Mouse (Mus musculus): ENCODE measurements around the gene Abcc4. TPM values are rescaled to one million over a fixed set of nuclear protein-coding genes. Genes with fewer than 3 reads are reported as not detected.

The Abcc4 gene
- total and polyA plus RNA-seq, 3 experiments, result 10.4 to 28.7 (median 26.5) TPM

GRCm38 (mm10) chr14:118606476-118606875 is 99.5 kb downstream of the Abcc4 start:
- Histone ChIP-seq H3K36me3 (replicated peaks in 1 of 2; ENCODE audit: control insufficient read depth in 1 of 2, insufficient read depth in 1 of 2, low read length in 1 of 2) (peaks cover 51 to 79% of the 10 kb centered on the region in 2 experiments), H3K27me3 (replicated peaks) (no peaks in the 10 kb centered on the region), H3K9me3 (replicated peaks; ENCODE audit: low read length) (no peaks in the 10 kb centered on the region), H3K9ac (ENCODE audit: insufficient read depth, low read depth) (no peak overlapping the region), H3K4me2 (ENCODE audit: insufficient read depth, low read depth, poor library complexity, severe bottlenecking) (no peak overlapping the region), H3K27ac (ENCODE audit: insufficient read depth, low read depth) (no peak overlapping the region), H3K79me2 (replicated peaks; ENCODE audit: control insufficient read depth, extremely low read depth, insufficient read depth, poor library complexity, severe bottlenecking) (no peaks in the 10 kb centered on the region), H3K4me3 (replicated peaks in 1 of 3; ENCODE audit: low read depth in 2 of 3, low read length in 2 of 3, poor library complexity in 1 of 3) (no peak overlapping the region), H3K4me1 (ENCODE audit: control insufficient read depth in 1 of 2, insufficient read depth in 2 of 2) (peaks cover 0 to 4% of the 10 kb centered on the region in 2 experiments; a peak in 1 of 4 replicates)
- no peak for DNase-seq (ENCODE audit: extremely low read depth)
- in situ Hi-C loops (cut with MboI; ENCODE audit: low pct_ligation_motif_present, low pct_unique_long_range_greater_than_20kb, low sequenced_read_pairs) (no loop called here), dilution Hi-C loops (cut with MboI; ENCODE audit: extremely low pct_ligation_motif_present, extremely low pct_unique_long_range_greater_than_20kb, low sequenced_read_pairs) (no loop called here)
- no peak for TF ChIP-seq HCFC1 (IDR thresholded peaks at IDR 0.05; ENCODE audit: low read depth, low read length)
- no peak for TF ChIP-seq GABPA (IDR thresholded peaks at IDR 0.05; ENCODE audit: insufficient replicate concordance, low read depth, low read length)
- no peak for TF ChIP-seq CTCF (conservative IDR thresholded peaks at IDR 0.05 in 1 of 2, IDR thresholded peaks at IDR 0.05 in 1 of 2; ENCODE audit: low read depth in 2 of 2, low read length in 2 of 2)
- TF ChIP-seq POLR2A (IDR thresholded peaks at IDR 0.05; ENCODE audit: low read depth, low read length), result no peak
- TF ChIP-seq UBTF (IDR thresholded peaks at IDR 0.05; ENCODE audit: low read depth, low read length), result no peak
- TF ChIP-seq TBP (conservative IDR thresholded peaks at IDR 0.05; ENCODE audit: low read depth, low read length), result no peak
- no peak for TF ChIP-seq CHD1 (IDR thresholded peaks at IDR 0.05; ENCODE audit: low read depth, low read length)
- TF ChIP-seq E2F4 (IDR thresholded peaks at IDR 0.05; ENCODE audit: insufficient replicate concordance, low read depth, low read length), result no peak
- TF ChIP-seq EP300 (IDR thresholded peaks at IDR 0.05; ENCODE audit: low read length), result no peak
- no peak for TF ChIP-seq TCF12 (IDR thresholded peaks at IDR 0.05; ENCODE audit: low read depth, low read length)
- TF ChIP-seq JUND (conservative IDR thresholded peaks at IDR 0.05; ENCODE audit: low read depth, low read length), result no peak
- TF ChIP-seq RCOR1 (conservative IDR thresholded peaks at IDR 0.05; ENCODE audit: low read depth, low read length), result no peak
- no peak for TF ChIP-seq ZC3H11A (IDR thresholded peaks at IDR 0.05; ENCODE audit: low read depth, low read length)
- no peak for TF ChIP-seq KAT2A (IDR thresholded peaks at IDR 0.05; ENCODE audit: insufficient replicate concordance, low read length)
- no peak for TF ChIP-seq USF2 (conservative IDR thresholded peaks at IDR 0.05; ENCODE audit: low read depth, low read length)
- TF ChIP-seq NELFE (IDR thresholded peaks at IDR 0.05; ENCODE audit: low read depth, low read length), result no peak
- no peak for TF ChIP-seq MXI1 (IDR thresholded peaks at IDR 0.05; ENCODE audit: low read depth, low read length)
- TF ChIP-seq MAFK (IDR thresholded peaks at IDR 0.05; ENCODE audit: insufficient replicate concordance, low read length), result no peak
- TF ChIP-seq SMC3 (IDR thresholded peaks at IDR 0.05; ENCODE audit: low read depth, low read length), result no peak

- in situ Hi-C loops (cut with MboI; ENCODE audit: low pct_ligation_motif_present, low pct_unique_long_range_greater_than_20kb, low sequenced_read_pairs), result no loop called here
- no peaks in the 10 kb centered on the region for H3K79me2 ChIP-seq (replicated peaks; ENCODE audit: control insufficient read depth, extremely low read depth, insufficient read depth, poor library complexity, severe bottlenecking)
- no peaks in the 10 kb centered on the region for H3K27me3 ChIP-seq (replicated peaks)
- no peak overlapping the region for H3K4me2 ChIP-seq (ENCODE audit: insufficient read depth, low read depth, poor library complexity, severe bottlenecking)
- peaks cover 45 to 81% of the 10 kb centered on the region in 2 experiments for H3K36me3 ChIP-seq (replicated peaks in 1 of 2; ENCODE audit: control insufficient read depth in 1 of 2, insufficient read depth in 1 of 2, low read length in 1 of 2)
- no peak overlapping the region for H3K9ac ChIP-seq (ENCODE audit: insufficient read depth, low read depth)
- TF ChIP-seq RAD21 (IDR thresholded peaks at IDR 0.05; ENCODE audit: low read depth, low read length), result peak; percentile 24
- TF ChIP-seq POLR2AphosphoS2 (IDR thresholded peaks at IDR 0.05; ENCODE audit: low read depth, low read length), result no peak
- no peak for TF ChIP-seq CHD1 (IDR thresholded peaks at IDR 0.05; ENCODE audit: low read depth, low read length)
- TF ChIP-seq ZMIZ1 (IDR thresholded peaks at IDR 0.05; ENCODE audit: low read depth, low read length), result no peak
- peak in 1 of 2 experiments; percentile 47; a peak in 2 of 4 replicates for TF ChIP-seq CTCF (conservative IDR thresholded peaks at IDR 0.05 in 1 of 2, IDR thresholded peaks at IDR 0.05 in 1 of 2; ENCODE audit: low read depth in 2 of 2, low read length in 2 of 2)
- TF ChIP-seq SMC3 (IDR thresholded peaks at IDR 0.05; ENCODE audit: low read depth, low read length), result peak; percentile 39
- DNase-seq (ENCODE audit: extremely low read depth), result no peak
- no peak overlapping the region for H3K4me3 ChIP-seq (replicated peaks in 1 of 3; ENCODE audit: low read depth in 2 of 3, low read length in 2 of 3, poor library complexity in 1 of 3)
- no peak overlapping the region for H3K27ac ChIP-seq (ENCODE audit: insufficient read depth, low read depth)
- dilution Hi-C loops (cut with MboI; ENCODE audit: extremely low pct_ligation_motif_present, extremely low pct_unique_long_range_greater_than_20kb, low sequenced_read_pairs), result no loop called here
- H3K4me1 ChIP-seq (ENCODE audit: control insufficient read depth in 1 of 2, insufficient read depth in 2 of 2), result peaks cover 0 to 4% of the 10 kb centered on the region in 2 experiments; a peak in 1 of 4 replicates
- H3K9me3 ChIP-seq (replicated peaks; ENCODE audit: low read length), result no peaks in the 10 kb centered on the region
These were observed 101.1 kb downstream of the Abcc4 start for GRCm38 (mm10) chr14:118604903-118605302.
